Mouse (Mus musculus) induced T-regulatory cell, adult 2 months (primary cell): ENCODE measurements around the gene Pid1.

Experiments used
- DNase-seq: peaks from one replicate; pipeline ENCODE4 v3.0.0-alpha.2; 2012; ENCODE audit warnings: low read depth

The Pid1 gene

GRCm38 (mm10) chr1:84056884-84057630 lies 306.9 kb downstream of the Pid1 start:
- no peak for DNase-seq

GRCm38 (mm10) chr1:84056306-84056705 lies 307.7 kb downstream of the Pid1 start:
- no peak for DNase-seq

GRCm38 (mm10) chr1:84025746-84026145 lies 338.2 kb downstream of the Pid1 start:
- DNase-seq, result no peak

DNA sequence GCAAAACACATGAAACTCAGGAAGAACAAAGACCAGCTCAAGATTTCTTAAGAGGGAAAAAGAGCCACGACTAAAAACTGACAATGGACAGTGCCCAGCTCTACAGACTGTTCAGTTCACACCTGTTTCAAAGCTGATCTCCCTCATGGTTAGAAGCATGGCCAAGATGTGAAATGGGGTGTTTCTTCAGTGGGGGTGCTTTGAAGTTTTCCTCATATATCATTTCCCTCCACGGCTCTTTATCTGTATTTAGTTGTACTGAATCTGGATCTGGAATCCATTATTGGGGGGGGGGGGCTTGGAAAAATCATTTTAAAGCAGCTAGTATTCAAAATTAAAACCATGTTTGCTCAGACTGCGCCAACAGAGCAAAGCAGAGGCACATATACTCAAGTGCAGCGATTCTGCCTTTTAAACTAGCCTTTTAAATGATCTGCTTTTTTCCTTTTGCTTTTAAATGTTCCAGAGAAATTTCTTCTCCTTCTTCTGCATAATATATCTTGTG lies 351.1 kb downstream of the Pid1 start:
- no peak for DNase-seq

DNA sequence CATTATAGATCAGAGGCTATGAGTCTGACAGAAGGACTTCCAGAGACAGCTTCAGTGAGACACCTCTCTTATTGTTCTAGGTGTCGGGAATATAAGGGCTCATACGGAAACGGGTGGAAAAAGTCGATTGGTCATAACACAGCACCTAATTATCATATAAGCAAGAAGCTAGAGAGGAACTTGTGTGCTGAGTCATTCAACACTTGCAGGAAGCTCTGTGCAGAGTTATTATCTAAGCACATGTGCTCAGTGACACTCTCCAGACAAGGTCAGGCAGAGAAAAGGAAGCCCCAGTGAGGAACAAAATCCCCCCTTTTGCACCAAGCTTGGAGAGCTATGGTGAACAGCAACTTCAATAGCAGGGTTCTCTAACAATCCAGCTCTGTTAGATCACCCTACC lies 361.4 kb downstream of the Pid1 start:
- no peak for DNase-seq
